Mouse (Mus musculus): Measurements from ENCODE around the gene Stab1.

DNA sequence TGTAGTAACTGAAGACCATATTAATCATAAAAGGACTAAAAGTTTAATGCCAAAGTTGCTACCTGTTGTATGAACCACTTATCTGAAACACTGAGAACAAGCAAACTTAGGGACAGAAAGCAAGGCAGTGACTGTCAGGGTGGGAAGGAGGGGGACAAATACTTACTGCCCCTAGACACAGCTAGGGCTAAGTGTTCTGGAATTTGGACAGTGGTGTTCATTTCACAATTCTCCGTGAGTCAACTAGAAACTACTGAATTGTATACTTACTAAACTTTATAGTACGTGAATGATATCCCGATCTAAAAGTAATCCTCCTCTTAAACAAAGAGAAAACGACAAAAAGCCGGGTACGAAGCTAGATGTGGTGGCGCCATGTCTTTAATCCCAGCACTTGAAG, 31.2 kb upstream of the Stab1 start:
- no peak for TF ChIP-seq CTCF (IDR thresholded peaks at IDR 0.05; ENCODE audit: low read depth, low read length)
- no peak for TF ChIP-seq TAL1 (conservative IDR thresholded peaks at IDR 0.05; ENCODE audit: low read depth, low read length)
- no peak for TF ChIP-seq GATA1 (IDR thresholded peaks at IDR 0.05; ENCODE audit: borderline replicate concordance, low read length)
- TF ChIP-seq POLR2AphosphoS5 (IDR thresholded peaks at IDR 0.05; ENCODE audit: insufficient replicate concordance, low read depth, low read length), result no peak
- no peak for TF ChIP-seq GATA2 (IDR thresholded peaks at IDR 0.05; ENCODE audit: borderline replicate concordance, low read depth, low read length)

Data from G1E (cell line).